Mouse (Mus musculus) common myeloid progenitor, adult 5-6 weeks (primary cell): ENCODE data around the gene Arv1. TPM values are rescaled to one million over a fixed set of nuclear protein-coding genes. Genes with fewer than 3 reads are reported as not detected.

Experiments used
- ATAC-seq: replicated peaks from 2 replicates; pipeline ENCODE4 v1.8.0; 2016; ENCODE audit warnings: low read depth, mild to moderate bottlenecking, moderate TSS enrichment, inconsistent platforms; ENCODE audit not compliant: poor library complexity, severe bottlenecking
- total RNA-seq: library from RNA; stranded (forward); fragments of 200-1000, 187-1606 nt; gene quantifications from 2 replicates; pipeline ENCODE4 v1.2.3, GENCODE M21; 2017

The Arv1 gene
- total RNA-seq, 1 experiment from 2014 or later = 3.3 TPM

- no peak for ATAC-seq
Measured at GRCm38 (mm10) chr8:124720938-124721861, 739 bp upstream of the Arv1 start.

GRCm38 (mm10) chr8:124724301-124724700 is 2.4 kb downstream of the Arv1 start:
- ATAC-seq = no peak

- peak; percentile 69 for ATAC-seq
Measured at GRCm38 (mm10) chr8:124732828-124733227, 10.9 kb downstream of the Arv1 start.

DNA sequence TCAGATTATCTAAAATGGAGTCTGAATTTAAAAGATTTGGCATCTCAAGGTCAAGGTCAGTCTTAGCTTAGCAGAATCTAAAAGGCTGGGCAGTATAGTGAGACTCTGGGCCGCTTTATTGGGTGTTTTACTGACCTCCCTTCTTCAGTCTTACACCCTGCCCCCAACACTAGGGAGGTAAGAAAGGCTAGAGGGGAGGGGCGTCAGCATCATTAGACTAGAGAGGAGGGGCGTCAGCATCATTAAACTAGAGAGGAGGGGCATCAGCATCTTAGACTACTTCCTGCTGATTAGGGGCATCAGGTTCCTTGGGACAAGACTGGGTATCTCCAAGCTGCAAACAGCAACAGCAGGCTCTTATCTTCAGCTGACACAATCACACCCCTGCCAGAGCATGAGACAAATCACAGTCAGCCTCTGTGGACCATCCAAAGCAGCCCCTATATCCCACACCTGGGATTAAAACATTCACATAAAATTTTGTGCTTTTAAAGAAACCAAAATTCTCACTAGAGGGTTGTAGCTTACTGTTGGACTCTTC is 13.5 kb downstream of the Arv1 start:
- ATAC-seq = no peak

GRCm38 (mm10) chr8:124739268-124739667 is 17.3 kb downstream of the Arv1 start:
- no peak for ATAC-seq

DNA sequence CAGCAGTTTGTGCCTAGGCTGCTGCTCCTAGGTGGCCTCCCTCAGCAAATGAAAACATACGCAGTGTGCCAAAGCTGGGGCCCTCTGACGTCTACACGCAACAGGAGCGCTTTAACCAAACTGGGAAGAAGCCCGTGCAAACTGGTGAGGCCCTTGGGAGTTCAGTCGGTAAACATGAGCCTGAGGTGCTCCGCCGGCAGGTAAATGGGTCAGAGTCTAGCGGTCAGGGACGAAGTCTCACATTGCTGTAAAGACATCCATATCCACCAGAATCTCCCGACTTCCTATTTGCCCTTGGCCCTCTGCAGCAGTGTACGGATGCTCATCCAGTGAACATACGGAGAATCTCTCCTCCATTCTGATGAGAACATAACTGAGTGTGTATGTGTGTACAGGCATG is 24.7 kb downstream of the Arv1 start:
- ATAC-seq = no peak

DNA sequence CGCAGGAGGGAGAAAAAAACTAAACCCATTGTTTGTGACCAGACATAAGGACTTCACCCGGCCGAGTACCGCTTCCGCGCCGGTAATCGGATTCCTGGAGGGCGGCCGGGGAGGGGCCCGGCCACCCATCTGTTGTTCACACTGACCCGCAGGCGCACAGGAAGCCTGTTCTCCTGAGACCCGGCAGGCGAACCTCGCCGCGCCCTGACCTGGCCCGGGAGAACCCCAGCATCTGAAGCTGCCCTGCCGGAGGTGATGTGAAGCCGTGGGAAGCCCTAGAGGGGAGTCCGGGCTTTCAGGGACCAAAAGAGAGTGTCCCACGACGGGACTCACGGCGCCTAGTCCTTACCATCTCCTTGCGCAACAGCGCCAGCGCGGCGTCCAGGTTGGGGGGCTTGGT is 29.3 kb downstream of the Arv1 start:
- no peak for ATAC-seq

- ATAC-seq = peak; percentile 90
Measured at GRCm38 (mm10) chr8:124751709-124752173, 29.8 kb downstream of the Arv1 start, which contains the start of gene Fam89a. TSS of gene Fam89a (minus strand) at chr8:124751832.

DNA sequence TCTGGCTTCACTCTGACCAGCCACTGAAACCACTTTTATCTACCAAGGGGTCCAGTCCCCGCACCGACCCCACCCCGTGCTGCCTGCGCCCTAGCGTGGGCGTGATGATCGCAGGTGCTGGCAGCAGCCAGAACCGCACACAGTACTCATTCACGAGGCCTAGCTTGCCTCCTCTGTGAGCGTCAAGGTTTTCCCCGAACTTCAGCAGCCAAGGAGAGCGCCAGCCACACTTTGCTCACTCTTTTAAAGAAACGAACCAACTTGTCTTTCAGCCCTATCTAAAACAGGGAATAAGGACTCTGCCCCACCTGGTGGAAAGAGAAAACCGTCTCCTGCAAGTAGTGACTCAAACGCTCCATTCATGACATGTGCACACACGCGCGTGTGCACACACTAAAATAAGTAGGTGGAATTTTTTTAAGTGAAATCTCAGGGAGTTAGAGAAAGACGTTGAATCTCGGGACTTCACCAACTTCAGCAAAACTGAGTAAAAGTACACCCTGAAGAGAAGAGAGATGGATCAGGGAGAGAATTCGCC is 30.5 kb downstream of the Arv1 start:
- ATAC-seq = no peak

- ATAC-seq = no peak
Measured at GRCm38 (mm10) chr8:124754101-124754791, 32.3 kb downstream of the Arv1 start.

- no peak for ATAC-seq
Measured at GRCm38 (mm10) chr8:124754792-124755190, 32.9 kb downstream of the Arv1 start.

DNA sequence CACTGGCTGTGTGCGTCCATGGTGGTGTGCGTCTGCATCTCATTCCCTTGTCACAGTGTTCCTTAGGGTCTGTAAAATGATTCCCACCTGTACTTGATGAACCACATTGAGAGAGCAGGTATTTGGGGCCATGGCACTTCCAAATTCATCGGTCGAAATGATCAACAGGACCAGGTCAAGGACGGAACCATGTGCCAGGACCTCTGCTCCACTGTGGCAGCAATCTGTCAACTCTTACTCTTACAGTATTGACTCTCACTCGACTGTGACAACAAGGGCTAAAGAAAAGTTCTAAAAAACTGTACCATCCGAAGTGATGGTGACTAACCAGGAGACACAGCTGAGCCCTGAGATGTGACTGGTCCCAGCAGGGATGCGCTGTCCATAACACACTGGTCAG is 33.5 kb downstream of the Arv1 start:
- no peak for ATAC-seq

DNA sequence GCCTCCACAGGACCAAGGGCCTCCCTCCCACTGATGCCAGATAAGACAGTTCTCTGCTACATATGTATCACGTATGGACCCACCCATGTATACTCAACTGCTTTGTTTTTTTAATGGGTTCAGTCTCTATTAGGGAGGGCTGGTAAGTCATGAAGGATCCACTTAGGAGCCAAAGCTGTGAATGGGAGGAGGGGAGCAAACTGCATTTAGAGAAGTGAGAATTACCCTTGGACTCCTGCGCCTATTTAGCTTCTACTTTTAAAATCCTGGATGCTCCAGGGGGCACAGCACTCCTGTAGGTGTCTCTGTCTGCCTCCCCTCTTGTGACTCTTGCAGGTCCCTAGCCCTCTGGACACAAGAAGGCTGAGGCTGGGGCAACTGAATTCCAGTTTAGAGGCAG is 34.2 kb downstream of the Arv1 start:
- ATAC-seq = no peak

GRCm38 (mm10) chr8:124756601-124757000 is 34.7 kb downstream of the Arv1 start:
- ATAC-seq = no peak

- ATAC-seq = peak; percentile 62; the same call in 1 of the 2 replicates
Measured at GRCm38 (mm10) chr8:124758544-124758943, 36.6 kb downstream of the Arv1 start.

DNA sequence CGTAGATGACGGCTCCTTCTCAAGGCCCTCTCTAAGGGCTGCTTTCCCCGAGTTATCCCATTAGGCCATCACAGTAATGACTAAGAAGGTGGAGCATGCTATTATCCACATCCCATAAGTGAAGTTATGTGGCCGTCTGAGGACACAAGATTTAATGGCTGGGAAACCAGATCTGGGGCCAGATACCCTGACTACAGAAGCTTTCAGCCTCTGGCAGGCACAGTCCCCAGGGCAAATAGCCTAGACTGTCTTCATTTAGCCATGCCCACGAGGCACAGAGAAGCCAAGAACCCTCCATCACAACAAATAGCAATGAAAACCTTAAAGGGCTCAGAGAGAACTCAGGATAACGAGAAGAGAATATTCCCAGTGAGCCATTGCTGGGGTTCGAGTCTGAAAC is 41.1 kb downstream of the Arv1 start:
- ATAC-seq = no peak

DNA sequence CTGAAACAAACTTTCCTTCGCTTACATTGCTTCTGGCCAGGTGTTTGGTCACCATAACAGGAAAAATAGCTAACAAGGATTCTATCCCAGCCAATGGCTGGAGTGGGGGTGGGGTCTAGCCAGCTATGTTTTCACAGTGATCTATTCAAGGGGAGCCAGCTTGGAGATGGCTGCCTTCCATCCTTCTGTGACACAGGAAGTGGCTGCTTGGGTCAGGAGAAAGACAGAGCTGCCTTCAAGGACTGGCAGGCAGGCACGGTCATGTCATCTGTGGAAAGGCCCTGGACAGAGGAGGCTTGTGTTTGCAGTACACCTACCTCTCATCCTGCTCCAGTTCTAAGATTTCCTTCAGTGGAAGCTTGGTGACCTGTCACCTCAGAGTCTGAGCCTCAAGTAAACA is 50.5 kb downstream of the Arv1 start:
- ATAC-seq = no peak

GRCm38 (mm10) chr8:124775695-124776094 is 53.8 kb downstream of the Arv1 start:
- ATAC-seq = peak; percentile 68; the same call in 1 of the 2 replicates

DNA sequence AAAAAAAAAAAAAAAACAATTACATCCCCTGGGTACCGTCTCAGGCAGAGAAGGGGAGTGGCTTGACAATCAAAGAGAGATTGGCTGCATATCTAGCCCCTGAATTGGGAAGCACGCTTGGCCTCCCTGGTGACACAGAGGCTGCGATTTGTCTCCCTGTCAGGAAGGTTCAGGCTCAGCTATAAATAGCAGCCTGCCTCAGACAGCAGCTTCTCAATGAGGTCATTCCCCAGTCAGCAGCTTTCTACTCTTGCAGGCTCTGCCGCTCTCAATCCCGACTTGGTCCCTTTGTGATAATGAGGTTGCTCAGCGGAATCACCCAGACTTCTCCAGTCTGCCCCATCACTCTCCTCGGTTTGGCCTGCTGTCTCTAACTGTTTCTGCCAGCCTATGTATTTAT is 58.3 kb downstream of the Arv1 start:
- no peak for ATAC-seq

- no peak for ATAC-seq
Measured at GRCm38 (mm10) chr8:124782431-124782830, 60.5 kb downstream of the Arv1 start.

DNA sequence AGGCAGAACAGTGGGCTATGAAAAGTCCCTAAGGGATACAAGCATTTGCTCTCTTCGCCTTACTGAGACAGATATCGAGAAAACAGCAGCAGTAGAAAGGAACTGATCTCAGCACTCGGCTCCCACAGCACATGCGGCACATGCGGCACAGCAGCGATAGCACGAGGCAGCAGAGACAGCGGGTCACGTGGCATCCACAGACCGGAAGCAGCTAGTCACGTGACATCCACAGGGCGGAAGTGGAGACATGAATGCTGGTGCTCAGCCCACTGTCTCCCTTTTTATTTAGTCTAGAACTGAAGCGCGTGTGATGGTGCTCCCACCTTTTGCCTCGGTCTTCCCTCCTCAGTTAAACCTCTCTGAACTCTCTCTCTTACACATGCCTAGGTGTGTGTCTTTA is 61.3 kb downstream of the Arv1 start:
- ATAC-seq = no peak
